Mouse (Mus musculus) limb, embryonic 10.5 days (tissue): ENCODE measurements around the gene Sh3bgrl2. TPM values are rescaled to one million over a fixed set of nuclear protein-coding genes. Genes with fewer than 3 reads are reported as not detected.

Experiments
- DNase-seq: peaks from one replicate; pipeline ENCODE4 v3.0.0-alpha.2; 2017; ENCODE audit warnings: low spot score
- H3K27ac ChIP-seq: fragments of 300-500 bp; sonication (generic); 2 replicates; pipeline ENCODE4 v1.5.1; 2016; ENCODE audit warnings: mild to moderate bottlenecking
- H3K27me3 ChIP-seq: fragments of 300-500 bp; sonication (generic); 2 replicates; pipeline ENCODE4 v1.6.1; 2016; ENCODE audit warnings: low read depth, mild to moderate bottlenecking; ENCODE audit not compliant: poor library complexity, severe bottlenecking
- H3K36me3 ChIP-seq: fragments of 300-500 bp; sonication (generic); 2 replicates; pipeline ENCODE4 v1.6.1; 2016; ENCODE audit warnings: mild to moderate bottlenecking, moderate library complexity
- H3K4me1 ChIP-seq: fragments of 300-500 bp; sonication (generic); 2 replicates; pipeline ENCODE4 v1.6.1; 2016
- H3K4me3 ChIP-seq: fragments of 300-500 bp; sonication (generic); 2 replicates; pipeline ENCODE4 v1.5.1; 2016; ENCODE audit warnings: mild to moderate bottlenecking, moderate library complexity
- H3K9me3 ChIP-seq: fragments of 300-500 bp; sonication (generic); replicated peaks from 2 replicates; pipeline ENCODE4 v1.6.1; 2016; ENCODE audit warnings: mild to moderate bottlenecking
- WGBS: fragments of 180-500 bp; shearing (Covaris S2); methylation state at CpG from one replicate; pipeline ENCODE4 v1.1.7; 2016; 5-methylcytosine and 5-hydroxymethylcytosine counted together
- polyA plus RNA-seq: library from polyadenylated mRNA; unstranded; fragments of >200 nt; fragmentation: Nextera tagmentation; extraction: Ambion mirVana; gene quantifications from 2 replicates; pipeline ENCODE4 v1.2.1, GENCODE M21; 2016

Sh3bgrl2 gene
- polyA plus RNA-seq, 1 experiment from 2014 or later: 10.9 TPM

GRCm38 (mm10) chr9:83628669-83629612, 80.8 kb downstream of the Sh3bgrl2 start:
- Histone ChIP-seq H3K4me1 (peaks cover 38% of the 10 kb centered on the region), H3K27me3 (no peaks in the 10 kb centered on the region), H3K36me3 (no peaks in the 10 kb centered on the region), H3K9me3 (no peaks in the 10 kb centered on the region), H3K4me3 (0 out of 2 replicates have a peak overlapping the region, but pooled peaks have one; percentile 6), H3K27ac (peak overlapping the region; percentile 78)
- no peak for DNase-seq
- 38% methylated on average over 19 of the region's 19 CpGs for WGBS

- Histone ChIP-seq H3K9me3 (no peaks in the 10 kb centered on the region), H3K27me3 (no peaks in the 10 kb centered on the region), H3K4me1 (peaks cover 48% of the 10 kb centered on the region), H3K27ac (no peak overlapping the region), H3K4me3 (no peak overlapping the region), H3K36me3 (no peaks in the 10 kb centered on the region)
- no peak for DNase-seq
- WGBS: 68% methylated on average over 6 of the region's 6 CpGs
Measured at GRCm38 (mm10) chr9:83630341-83630740, 82.2 kb downstream of the Sh3bgrl2 start.

GRCm38 (mm10) chr9:83631920-83632319, 83.8 kb downstream of the Sh3bgrl2 start:
- WGBS: 48% methylated on average over 5 of the region's 5 CpGs
- H3K36me3 ChIP-seq: no peaks in the 10 kb centered on the region
- no peak overlapping the region for H3K4me3 ChIP-seq
- H3K4me1 ChIP-seq: peaks cover 61% of the 10 kb centered on the region
- no peaks in the 10 kb centered on the region for H3K27me3 ChIP-seq
- DNase-seq: no peak
- H3K27ac ChIP-seq: no peak overlapping the region; the same call in 1 of the 2 replicates
- no peaks in the 10 kb centered on the region for H3K9me3 ChIP-seq

- Histone ChIP-seq H3K27me3 (no peaks in the 10 kb centered on the region), H3K36me3 (no peaks in the 10 kb centered on the region), H3K9me3 (no peaks in the 10 kb centered on the region), H3K4me1 (peaks cover 64% of the 10 kb centered on the region), H3K27ac (peak overlapping the region; percentile 81), H3K4me3 (no peak overlapping the region)
- WGBS: 27% methylated on average over 3 of the region's 3 CpGs
- DNase-seq: no peak
Measured at GRCm38 (mm10) chr9:83634703-83635102, 86.6 kb downstream of the Sh3bgrl2 start.

- H3K36me3 ChIP-seq: no peaks in the 10 kb centered on the region
- DNase-seq: peak; percentile 70
- WGBS: 4% methylated on average over 7 of the region's 7 CpGs
Measured at GRCm38 (mm10) chr9:83635997-83636396, 87.9 kb downstream of the Sh3bgrl2 start.

GRCm38 (mm10) chr9:83643139-83643538, 95.0 kb downstream of the Sh3bgrl2 start:
- WGBS: 82% methylated on average over 4 of the region's 4 CpGs
- Histone ChIP-seq H3K27me3 (no peaks in the 10 kb centered on the region), H3K36me3 (no peaks in the 10 kb centered on the region), H3K4me3 (no peak overlapping the region), H3K27ac (no peak overlapping the region), H3K4me1 (peaks cover 44% of the 10 kb centered on the region), H3K9me3 (no peaks in the 10 kb centered on the region)
- DNase-seq: no peak

More at GRCm38 (mm10) chr9:83635997-83636396, 87.9 kb downstream of the Sh3bgrl2 start:
- Histone ChIP-seq H3K27me3 (no peaks in the 10 kb centered on the region), H3K4me1 (peaks cover 69% of the 10 kb centered on the region), H3K9me3 (no peaks in the 10 kb centered on the region), H3K27ac (peak overlapping the region; percentile 81), H3K4me3 (no peak overlapping the region)

- no peak for DNase-seq
- no peak overlapping the region for H3K27ac ChIP-seq
- no peaks in the 10 kb centered on the region for H3K36me3 ChIP-seq
- H3K4me3 ChIP-seq: no peak overlapping the region
- peaks cover 44% of the 10 kb centered on the region for H3K4me1 ChIP-seq
- no peaks in the 10 kb centered on the region for H3K27me3 ChIP-seq
- no peaks in the 10 kb centered on the region for H3K9me3 ChIP-seq
- 54% methylated on average over 4 of the region's 4 CpGs for WGBS
Measured at GRCm38 (mm10) chr9:83643833-83644232, 95.7 kb downstream of the Sh3bgrl2 start.

- H3K27me3 ChIP-seq: no peaks in the 10 kb centered on the region
- 89% methylated on average over 2 of the region's 2 CpGs for WGBS
- no peak for DNase-seq
- no peaks in the 10 kb centered on the region for H3K36me3 ChIP-seq
- no peak overlapping the region for H3K27ac ChIP-seq
- no peaks in the 10 kb centered on the region for H3K9me3 ChIP-seq
- no peak overlapping the region for H3K4me3 ChIP-seq
- H3K4me1 ChIP-seq: peaks cover 25% of the 10 kb centered on the region
Measured at GRCm38 (mm10) chr9:83646215-83646614, 98.1 kb downstream of the Sh3bgrl2 start.

GRCm38 (mm10) chr9:83646691-83647090, 98.6 kb downstream of the Sh3bgrl2 start:
- Histone ChIP-seq H3K36me3 (no peaks in the 10 kb centered on the region), H3K27ac (no peak overlapping the region), H3K4me1 (peaks cover 23% of the 10 kb centered on the region), H3K4me3 (no peak overlapping the region), H3K9me3 (no peaks in the 10 kb centered on the region), H3K27me3 (no peaks in the 10 kb centered on the region)
- DNase-seq: no peak
- 92% methylated on average over 5 of the region's 5 CpGs for WGBS

- H3K27me3 ChIP-seq: no peaks in the 10 kb centered on the region
- H3K9me3 ChIP-seq: no peaks in the 10 kb centered on the region
- no peak for DNase-seq
- H3K4me3 ChIP-seq: no peak overlapping the region
- WGBS: 50% methylated on average over 7 of the region's 7 CpGs
- H3K4me1 ChIP-seq: peaks cover 26% of the 10 kb centered on the region
- H3K36me3 ChIP-seq: no peaks in the 10 kb centered on the region
- H3K27ac ChIP-seq: peak overlapping the region; percentile 53
Measured at GRCm38 (mm10) chr9:83647919-83648705, 100.0 kb downstream of the Sh3bgrl2 start.

GRCm38 (mm10) chr9:83648733-83649132, 100.6 kb downstream of the Sh3bgrl2 start:
- DNase-seq: no peak

GRCm38 (mm10) chr9:83652015-83652414, 103.9 kb downstream of the Sh3bgrl2 start:
- Histone ChIP-seq H3K4me1 (peaks cover 18% of the 10 kb centered on the region), H3K27ac (no peak overlapping the region; the same call in 1 of the 2 replicates), H3K4me3 (no peak overlapping the region), H3K27me3 (no peaks in the 10 kb centered on the region), H3K36me3 (no peaks in the 10 kb centered on the region), H3K9me3 (no peaks in the 10 kb centered on the region)
- no peak for DNase-seq
- WGBS: 84% methylated on average over 13 of the region's 13 CpGs

More at GRCm38 (mm10) chr9:83648733-83649132, 100.6 kb downstream of the Sh3bgrl2 start:
- Histone ChIP-seq H3K9me3 (no peaks in the 10 kb centered on the region), H3K4me1 (peaks cover 23% of the 10 kb centered on the region), H3K27me3 (no peaks in the 10 kb centered on the region), H3K27ac (no peak overlapping the region), H3K4me3 (no peak overlapping the region), H3K36me3 (no peaks in the 10 kb centered on the region)
- 42% methylated on average over 3 of the region's 3 CpGs for WGBS
